Comparison of ENCODE assay signal across 13 mouse cellular contexts in the genomic region with DNA sequence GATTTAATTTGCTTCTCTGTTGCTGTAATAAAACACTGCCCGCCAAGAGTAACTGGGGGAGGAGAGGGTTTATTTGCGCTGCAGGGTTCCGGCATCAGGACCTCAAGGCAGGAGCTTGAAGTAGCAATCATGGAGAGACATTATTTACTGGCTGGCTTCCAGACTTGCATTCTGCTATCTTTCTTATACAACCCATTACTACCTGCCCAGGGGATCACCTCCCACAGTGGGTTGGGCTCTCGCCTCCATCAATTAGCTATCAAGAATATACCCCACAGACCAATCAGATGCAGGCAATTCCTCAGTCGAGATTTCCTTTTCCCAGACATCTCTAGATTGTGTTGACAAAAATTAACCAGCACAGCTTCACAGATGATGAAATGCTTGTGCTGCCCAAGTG. TPM values are rescaled to one million over a fixed set of nuclear protein-coding genes. Genes with fewer than 3 reads are reported as not detected.
DNase-seq lines count a peak whose midpoint lies in the region; ATAC-seq and TF ChIP-seq lines count a peak whose summit lies in the region.
"Had no signal": no experiment of that assay in that cellular context is flagged by ENCODE, and none has a peak within 500 bp of the region (broad histone marks: within the 10 kb centered on the region; RNA-seq: fewer than 3 reads in every experiment).

No protein-coding gene starts in this region.

- H3K9me3 ChIP-seq in kidney, embryonic 15.5 days (replicated peaks) = no peaks in the 10 kb centered on the region
- H3K9me3 ChIP-seq in forebrain, embryonic 11.5 days (ENCODE audit: control insufficient read depth, low read length) = no peaks in the 10 kb centered on the region
- peaks cover 4% of the 10 kb centered on the region; the same call in 1 of the 2 replicates for H3K9me3 ChIP-seq in hindbrain, embryonic 13.5 days
- H3K9me3 ChIP-seq in midbrain, embryonic 15.5 days = no peaks in the 10 kb centered on the region
- no peaks in the 10 kb centered on the region for H3K9me3 ChIP-seq in intestine, postnatal 0 days (ENCODE audit: control insufficient read depth)
- H3K9me3 ChIP-seq: heart, embryonic 13.5 days; stomach, embryonic 15.5 days had no signal

- peaks cover 26% of the 10 kb centered on the region for H3K4me1 ChIP-seq in kidney, embryonic 15.5 days
- peaks cover 10% of the 10 kb centered on the region; the same call in 1 of the 2 replicates for H3K4me1 ChIP-seq in forebrain, embryonic 11.5 days (replicated peaks; ENCODE audit: control insufficient read depth, insufficient read depth, low read length)
- H3K4me1 ChIP-seq in hindbrain, embryonic 13.5 days (replicated peaks) = peaks cover 40% of the 10 kb centered on the region
- H3K4me1 ChIP-seq in midbrain, embryonic 15.5 days = peaks cover 32% of the 10 kb centered on the region
- no peaks in the 10 kb centered on the region; the same call in 1 of the 2 replicates for H3K4me1 ChIP-seq in intestine, postnatal 0 days (replicated peaks; ENCODE audit: control insufficient read depth, insufficient read depth, low read length)

- H3K4me3 ChIP-seq in kidney, embryonic 15.5 days (replicated peaks) = no peak overlapping the region
- no peak overlapping the region for H3K4me3 ChIP-seq in forebrain, embryonic 11.5 days (ENCODE audit: low read depth, low read length)
- no peak overlapping the region for H3K4me3 ChIP-seq in hindbrain, embryonic 13.5 days
- no peak overlapping the region for H3K4me3 ChIP-seq in midbrain, embryonic 15.5 days
- no peak overlapping the region for H3K4me3 ChIP-seq in intestine, postnatal 0 days (ENCODE audit: low read depth, low read length)

- no peak overlapping the region for H3K9ac ChIP-seq in kidney, embryonic 15.5 days
- no peak overlapping the region for H3K9ac ChIP-seq in forebrain, embryonic 11.5 days (ENCODE audit: low read length)
- peak overlapping the region; percentile 99; the same call in 1 of the 2 replicates for H3K9ac ChIP-seq in hindbrain, embryonic 13.5 days
- H3K9ac ChIP-seq in midbrain, embryonic 15.5 days = no peak overlapping the region
- no peak overlapping the region for H3K9ac ChIP-seq in intestine, postnatal 0 days (ENCODE audit: low read depth, low read length)

- no peak for TF ChIP-seq CTCF in intestine, postnatal 0 days (IDR thresholded peaks at IDR 0.05; ENCODE audit: low read depth)

- no peaks in the 10 kb centered on the region for H3K27me3 ChIP-seq in kidney, embryonic 15.5 days
- no peaks in the 10 kb centered on the region for H3K27me3 ChIP-seq in forebrain, embryonic 11.5 days (ENCODE audit: control insufficient read depth, insufficient read depth, low read length)
- no peaks in the 10 kb centered on the region for H3K27me3 ChIP-seq in hindbrain, embryonic 13.5 days
- H3K27me3 ChIP-seq in midbrain, embryonic 15.5 days (replicated peaks) = no peaks in the 10 kb centered on the region
- H3K27me3 ChIP-seq in intestine, postnatal 0 days (replicated peaks; ENCODE audit: control insufficient read depth, insufficient read depth, low read length) = no peaks in the 10 kb centered on the region
- H3K27me3 ChIP-seq: limb, embryonic 13.5 days; stomach, embryonic 15.5 days had no signal

- H3K36me3 ChIP-seq in kidney, embryonic 15.5 days = peaks cover 16% of the 10 kb centered on the region
- no peaks in the 10 kb centered on the region; the same call in 1 of the 2 replicates for H3K36me3 ChIP-seq in forebrain, embryonic 11.5 days (ENCODE audit: control insufficient read depth, insufficient read depth, low read length)
- H3K36me3 ChIP-seq in hindbrain, embryonic 13.5 days = peaks cover 17% of the 10 kb centered on the region
- peaks cover 8% of the 10 kb centered on the region; the same call in 1 of the 2 replicates for H3K36me3 ChIP-seq in midbrain, embryonic 15.5 days (replicated peaks)
- H3K36me3 ChIP-seq in intestine, postnatal 0 days (ENCODE audit: control insufficient read depth, insufficient read depth) = no peaks in the 10 kb centered on the region

- no peak overlapping the region for H3K4me2 ChIP-seq in kidney, embryonic 15.5 days
- H3K4me2 ChIP-seq in forebrain, embryonic 11.5 days (ENCODE audit: low read depth, low read length, severe bottlenecking) = no peak overlapping the region
- peak overlapping the region; percentile 87 for H3K4me2 ChIP-seq in hindbrain, embryonic 13.5 days
- H3K4me2 ChIP-seq in midbrain, embryonic 15.5 days = no peak overlapping the region
- no peak overlapping the region for H3K4me2 ChIP-seq in intestine, postnatal 0 days (replicated peaks; ENCODE audit: low read depth)

- no peak for ATAC-seq in kidney, embryonic 15.5 days (replicated peaks; ENCODE audit: low FRiP score)
- ATAC-seq in forebrain, embryonic 11.5 days (replicated peaks; ENCODE audit: low FRiP score) = 0 out of 2 replicates have a peak, but pooled peaks have one; percentile 4
- peak; percentile 11 for ATAC-seq in hindbrain, embryonic 13.5 days (ENCODE audit: low FRiP score)
- ATAC-seq in midbrain, embryonic 15.5 days (replicated peaks) = peak; percentile 2; the same call in 1 of the 2 replicates
- ATAC-seq in intestine, postnatal 0 days = no peak
- no peak for ATAC-seq in activated CD4-positive, CD25-positive, alpha-beta regulatory T cell, adult 4 months

- H3K27ac ChIP-seq in kidney, embryonic 15.5 days = 0 out of 2 replicates have a peak overlapping the region, but pooled peaks have one; percentile 77
- H3K27ac ChIP-seq in forebrain, embryonic 11.5 days (ENCODE audit: low read depth, low read length) = no peak overlapping the region
- peak overlapping the region; percentile 98 for H3K27ac ChIP-seq in hindbrain, embryonic 13.5 days
- peak overlapping the region; percentile 91 for H3K27ac ChIP-seq in midbrain, embryonic 15.5 days
- no peak overlapping the region for H3K27ac ChIP-seq in intestine, postnatal 0 days (ENCODE audit: low read depth, low read length)

- 78% methylated on average over 5 of the region's 5 CpGs for WGBS in kidney, embryonic 15.5 days
- 95% methylated on average over 5 of the region's 5 CpGs for WGBS in forebrain, embryonic 11.5 days
- 80% methylated on average over 5 of the region's 5 CpGs for WGBS in hindbrain, embryonic 13.5 days
- 86% methylated on average over 5 of the region's 5 CpGs for whole genome bisulfite sequencing in midbrain, embryonic 15.5 days
- 86% methylated on average over 5 of the region's 5 CpGs for WGBS in intestine, postnatal 0 days

- DNase-seq in kidney, adult 9 months = no peak
- no peak for DNase-seq in forebrain, embryonic 11.5 days (ENCODE audit: low spot score)
- DNase-seq in right cerebral cortex, postnatal 25 days = no peak
- DNase-seq: kidney, postnatal 10 days; lung, embryonic 14.5 days had no signal

RNA-seq across cellular contexts. Expression of a gene that starts 0.9 kb away (rescaled TPM):
- 10.8 and 11.0 TPM in 2 replicates for polyA plus RNA-seq in kidney, embryonic 15.5 days (2015; fragmentation: Nextera tagmentation; extraction: Ambion mirVana)
- 31.2 and 32.3 TPM in 2 replicates for polyA plus RNA-seq in forebrain, embryonic 11.5 days (2014; fragmentation: Nextera tagmentation; extraction: Ambion mirVana)
- 77.8 and 80.7 TPM in 2 replicates for polyA plus RNA-seq in hindbrain, embryonic 13.5 days (2015; fragmentation: Nextera tagmentation; extraction: Ambion mirVana)
- 94.9 and 95.6 TPM in 2 replicates for polyA plus RNA-seq in midbrain, embryonic 15.5 days (2015; fragmentation: Nextera tagmentation; extraction: Ambion mirVana)
- 2.3 and 2.4 TPM in 2 replicates for polyA plus RNA-seq in intestine, postnatal 0 days (2015; fragmentation: Nextera tagmentation; extraction: Ambion mirVana)
- 1 to 10 TPM; 1.8 to 3.7 TPM for polyA plus RNA-seq in activated CD4-positive, CD25-positive, alpha-beta regulatory T cell, adult 4 months (2017; shearing (Covaris generic))

RNA-seq across cellular contexts. Expression of a gene that starts 54.3 kb away (rescaled TPM):
- 75.5 and 75.7 TPM in 2 replicates for polyA plus RNA-seq in kidney, embryonic 15.5 days (2015; fragmentation: Nextera tagmentation; extraction: Ambion mirVana)
- polyA plus RNA-seq in forebrain, embryonic 11.5 days (2014; fragmentation: Nextera tagmentation; extraction: Ambion mirVana) = 111 and 118 TPM in 2 replicates
- polyA plus RNA-seq in hindbrain, embryonic 13.5 days (2015; fragmentation: Nextera tagmentation; extraction: Ambion mirVana) = 136 and 138 TPM in 2 replicates
- polyA plus RNA-seq in midbrain, embryonic 15.5 days (2015; fragmentation: Nextera tagmentation; extraction: Ambion mirVana) = 145 and 148 TPM in 2 replicates
- 47.0 and 50.1 TPM in 2 replicates for polyA plus RNA-seq in intestine, postnatal 0 days (2015; fragmentation: Nextera tagmentation; extraction: Ambion mirVana)
- polyA plus RNA-seq in activated CD4-positive, CD25-positive, alpha-beta regulatory T cell, adult 4 months (2017; shearing (Covaris generic)) = 10 to 100 TPM; 51.4 to 65.5 TPM

Comparison
In these comparisons a context has a peak if more than half of its experiments do, and no peak if none do; other contexts are left out.
1. ATAC-seq: peak in forebrain, embryonic 11.5 days (single experiment), hindbrain, embryonic 13.5 days (single experiment) and midbrain, embryonic 15.5 days (single experiment); none in kidney, embryonic 15.5 days (single experiment), intestine, postnatal 0 days (single experiment) and activated CD4-positive, CD25-positive, alpha-beta regulatory T cell, adult 4 months (single experiment).
2. H3K27ac ChIP-seq: peak in kidney, embryonic 15.5 days (single experiment), hindbrain, embryonic 13.5 days (single experiment) and midbrain, embryonic 15.5 days (single experiment); none in forebrain, embryonic 11.5 days (single experiment) and intestine, postnatal 0 days (single experiment).